Mouse (Mus musculus): ENCODE data around the gene Fam43a. TPM values are rescaled to one million over a fixed set of nuclear protein-coding genes. Genes with fewer than 3 reads are reported as not detected.

Fam43a gene
- total and polyA plus RNA-seq, 3 experiments = 82.1 to 121 (median 106) TPM

DNA sequence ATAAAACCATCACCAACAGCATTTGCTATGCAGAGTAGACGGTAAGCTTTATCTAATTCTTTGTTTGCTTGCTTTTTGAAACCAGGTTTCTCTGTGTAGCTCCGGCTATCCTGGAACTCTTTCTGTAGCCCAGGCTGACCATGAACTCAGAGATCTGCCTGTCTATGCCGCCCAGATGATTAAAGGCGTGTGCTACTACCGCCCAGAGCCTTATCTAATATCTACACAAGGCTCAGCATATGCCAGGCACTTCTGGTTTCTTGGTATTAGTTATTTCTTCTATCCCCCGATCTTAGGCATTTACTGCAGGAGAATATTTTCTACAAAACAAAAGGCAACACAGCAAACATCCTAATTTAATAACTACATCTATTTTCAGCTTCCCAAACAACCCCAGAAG, 33.9 kb upstream of the Fam43a start:
- Histone ChIP-seq H3K79me2 (replicated peaks; ENCODE audit: control insufficient read depth, extremely low read depth, insufficient read depth, poor library complexity, severe bottlenecking) (no peaks in the 10 kb centered on the region), H3K36me3 (replicated peaks in 1 of 2; ENCODE audit: control insufficient read depth in 1 of 2, insufficient read depth in 1 of 2, low read length in 1 of 2) (peaks cover 83 to 98% of the 10 kb centered on the region in 2 experiments), H3K9ac (ENCODE audit: insufficient read depth, low read depth) (no peak overlapping the region), H3K27ac (ENCODE audit: insufficient read depth, low read depth) (no peak overlapping the region), H3K27me3 (replicated peaks) (no peaks in the 10 kb centered on the region), H3K9me3 (replicated peaks; ENCODE audit: low read length) (no peaks in the 10 kb centered on the region), H3K4me2 (ENCODE audit: insufficient read depth, low read depth, poor library complexity, severe bottlenecking) (no peak overlapping the region), H3K4me1 (ENCODE audit: control insufficient read depth in 1 of 2, insufficient read depth in 2 of 2) (no peaks in the 10 kb centered on the region), H3K4me3 (replicated peaks in 1 of 3; ENCODE audit: low read depth in 2 of 3, low read length in 2 of 3, poor library complexity in 1 of 3) (no peak overlapping the region)
- DNase-seq (ENCODE audit: extremely low read depth) = no peak
- dilution Hi-C loops (cut with MboI; ENCODE audit: extremely low pct_ligation_motif_present, extremely low pct_unique_long_range_greater_than_20kb, low sequenced_read_pairs) (no loop called here), in situ Hi-C loops (cut with MboI; ENCODE audit: low pct_ligation_motif_present, low pct_unique_long_range_greater_than_20kb, low sequenced_read_pairs) (no loop called here)
- TF ChIP-seq NELFE (IDR thresholded peaks at IDR 0.05; ENCODE audit: low read depth, low read length) (no peak), IRF4 (IDR thresholded peaks at IDR 0.05; ENCODE audit: low read depth, low read length) (no peak), TBP (conservative IDR thresholded peaks at IDR 0.05; ENCODE audit: low read depth, low read length) (no peak), POLR2A (IDR thresholded peaks at IDR 0.05; ENCODE audit: low read depth, low read length) (no peak), SIN3A (IDR thresholded peaks at IDR 0.05; ENCODE audit: low read length) (no peak), UBTF (IDR thresholded peaks at IDR 0.05; ENCODE audit: low read depth, low read length) (no peak)

DNA sequence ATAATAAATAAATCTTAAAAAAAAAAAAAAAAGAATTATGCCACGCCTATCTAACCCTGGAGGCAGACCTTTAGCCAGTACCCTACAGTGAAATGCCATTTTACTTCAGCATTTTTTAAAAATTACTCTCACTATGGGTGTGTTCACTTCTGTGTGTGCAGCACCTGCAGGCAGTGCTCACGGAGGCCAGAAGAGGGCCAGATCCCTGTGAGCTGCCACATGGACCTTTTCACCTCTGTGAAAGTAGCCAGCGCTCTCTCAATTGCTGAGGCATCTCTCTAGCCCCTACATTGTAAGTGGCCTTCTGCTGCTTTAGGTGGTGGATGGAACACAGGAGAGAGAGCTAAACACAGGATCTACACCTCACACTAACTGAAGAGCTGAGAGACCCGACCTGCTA, 29.4 kb upstream of the Fam43a start:
- Histone ChIP-seq H3K4me1 (ENCODE audit: control insufficient read depth in 1 of 2, insufficient read depth in 2 of 2) (no peaks in the 10 kb centered on the region), H3K79me2 (replicated peaks; ENCODE audit: control insufficient read depth, extremely low read depth, insufficient read depth, poor library complexity, severe bottlenecking) (0 out of 2 replicates have a peak, but pooled peaks cover 2% of the 10 kb centered on the region), H3K9me3 (replicated peaks; ENCODE audit: low read length) (no peaks in the 10 kb centered on the region), H3K4me2 (ENCODE audit: insufficient read depth, low read depth, poor library complexity, severe bottlenecking) (no peak overlapping the region), H3K4me3 (replicated peaks in 1 of 3; ENCODE audit: low read depth in 2 of 3, low read length in 2 of 3, poor library complexity in 1 of 3) (no peak overlapping the region), H3K27me3 (replicated peaks) (no peaks in the 10 kb centered on the region), H3K27ac (ENCODE audit: insufficient read depth, low read depth) (no peak overlapping the region), H3K36me3 (replicated peaks in 1 of 2; ENCODE audit: control insufficient read depth in 1 of 2, insufficient read depth in 1 of 2, low read length in 1 of 2) (peaks cover 82 to 97% of the 10 kb centered on the region in 2 experiments), H3K9ac (ENCODE audit: insufficient read depth, low read depth) (no peak overlapping the region)
- in situ Hi-C loops (cut with MboI; ENCODE audit: low pct_ligation_motif_present, low pct_unique_long_range_greater_than_20kb, low sequenced_read_pairs) = no loop called here
- no peak for DNase-seq (ENCODE audit: extremely low read depth)
- TF ChIP-seq NELFE (IDR thresholded peaks at IDR 0.05; ENCODE audit: low read depth, low read length) = no peak
- no peak for TF ChIP-seq CHD2 (IDR thresholded peaks at IDR 0.05; ENCODE audit: low read length)
- TF ChIP-seq TBP (conservative IDR thresholded peaks at IDR 0.05; ENCODE audit: low read depth, low read length) = no peak
- no peak for TF ChIP-seq TCF12 (IDR thresholded peaks at IDR 0.05; ENCODE audit: low read depth, low read length)
- TF ChIP-seq MAFK (IDR thresholded peaks at IDR 0.05; ENCODE audit: insufficient replicate concordance, low read length) = no peak
- TF ChIP-seq ZMIZ1 (IDR thresholded peaks at IDR 0.05; ENCODE audit: low read depth, low read length) = no peak
- no peak for TF ChIP-seq ETS1 (conservative IDR thresholded peaks at IDR 0.05; ENCODE audit: low read depth, low read length)
- TF ChIP-seq JUN (IDR thresholded peaks at IDR 0.05; ENCODE audit: insufficient read depth, low read depth, low read length) = no peak
- no peak for TF ChIP-seq KAT2A (IDR thresholded peaks at IDR 0.05; ENCODE audit: insufficient replicate concordance, low read length)
- TF ChIP-seq SIN3A (IDR thresholded peaks at IDR 0.05; ENCODE audit: low read length) = no peak
- no peak for TF ChIP-seq RCOR1 (conservative IDR thresholded peaks at IDR 0.05; ENCODE audit: low read depth, low read length)
- TF ChIP-seq IRF4 (IDR thresholded peaks at IDR 0.05; ENCODE audit: low read depth, low read length) = no peak
- no peak for TF ChIP-seq MAZ (IDR thresholded peaks at IDR 0.05; ENCODE audit: low read depth, low read length)
- no peak for TF ChIP-seq HCFC1 (IDR thresholded peaks at IDR 0.05; ENCODE audit: low read depth, low read length)
- TF ChIP-seq POLR2A (IDR thresholded peaks at IDR 0.05; ENCODE audit: low read depth, low read length) = no peak
- no peak for TF ChIP-seq USF2 (conservative IDR thresholded peaks at IDR 0.05; ENCODE audit: low read depth, low read length)
- TF ChIP-seq MEF2A (IDR thresholded peaks at IDR 0.05; ENCODE audit: borderline replicate concordance, low read depth, low read length) = no peak
- TF ChIP-seq USF1 (IDR thresholded peaks at IDR 0.05; ENCODE audit: low read depth, low read length) = no peak
- TF ChIP-seq GABPA (IDR thresholded peaks at IDR 0.05; ENCODE audit: insufficient replicate concordance, low read depth, low read length) = no peak
- dilution Hi-C loops (cut with MboI; ENCODE audit: extremely low pct_ligation_motif_present, extremely low pct_unique_long_range_greater_than_20kb, low sequenced_read_pairs) = no loop called here

All from CH12.LX (cell line).